Mouse (Mus musculus): ENCODE results near the gene Dlgap1. TPM values are rescaled to one million over a fixed set of nuclear protein-coding genes. Genes with fewer than 3 reads are reported as not detected.
"Not testable (repeated sequence)": the region's sequence is repeated elsewhere in the genome, so short reads cannot be mapped to it uniquely, and the experiment has no call there.

The Dlgap1 gene
- polyA plus RNA-seq, 1 experiment from 2014 or later, result 0.08 TPM

- 0 out of 2 replicates have a peak, but pooled peaks cover 11% of the 10 kb centered on the region for H3K4me1 ChIP-seq
- peak overlapping the region; percentile 40 for H3K4me3 ChIP-seq
- 8% methylated on average over 10 of the region's 10 CpGs for WGBS (ENCODE audit: insufficient replicate concordance)
- no peak overlapping the region for H3K9ac ChIP-seq
- no peak overlapping the region for H3K27ac ChIP-seq
- no peak for ATAC-seq
- peaks cover 41% of the 10 kb centered on the region for H3K27me3 ChIP-seq (replicated peaks)
- H3K36me3 ChIP-seq, result no peaks in the 10 kb centered on the region
- H3K9me3 ChIP-seq (replicated peaks), result no peaks in the 10 kb centered on the region
- peak overlapping the region; percentile 62 for H3K4me2 ChIP-seq
Observed at GRCm38 (mm10) chr17:70835071-70835790, 866.4 kb downstream of the Dlgap1 start.

GRCm38 (mm10) chr17:70836820-70837219 lies 867.9 kb downstream of the Dlgap1 start:
- H3K9me3 ChIP-seq (replicated peaks), result no peaks in the 10 kb centered on the region
- ATAC-seq, result no peak
- H3K4me1 ChIP-seq, result 0 out of 2 replicates have a peak, but pooled peaks cover 11% of the 10 kb centered on the region
- no peak overlapping the region for H3K4me3 ChIP-seq
- peaks cover 41% of the 10 kb centered on the region for H3K27me3 ChIP-seq (replicated peaks)
- WGBS (ENCODE audit: insufficient replicate concordance), result 68% methylated on average over 7 of the region's 7 CpGs
- no peak overlapping the region for H3K27ac ChIP-seq
- H3K9ac ChIP-seq, result no peak overlapping the region
- H3K4me2 ChIP-seq, result no peak overlapping the region
- peaks cover 4% of the 10 kb centered on the region; the same call in 1 of the 2 replicates for H3K36me3 ChIP-seq

- WGBS (ENCODE audit: insufficient replicate concordance), result 87% methylated on average over 5 of the region's 6 CpGs
- H3K27ac ChIP-seq; H3K4me3 ChIP-seq; H3K9ac ChIP-seq; H3K4me2 ChIP-seq; H3K36me3 ChIP-seq; H3K9me3 ChIP-seq (replicated peaks); ATAC-seq: not testable (repeated sequence)
- 0 out of 2 replicates have a peak, but pooled peaks cover 11% of the 10 kb centered on the region for H3K4me1 ChIP-seq
- peaks cover 37% of the 10 kb centered on the region for H3K27me3 ChIP-seq (replicated peaks)
Observed at GRCm38 (mm10) chr17:70837474-70837873, 868.6 kb downstream of the Dlgap1 start.

DNA sequence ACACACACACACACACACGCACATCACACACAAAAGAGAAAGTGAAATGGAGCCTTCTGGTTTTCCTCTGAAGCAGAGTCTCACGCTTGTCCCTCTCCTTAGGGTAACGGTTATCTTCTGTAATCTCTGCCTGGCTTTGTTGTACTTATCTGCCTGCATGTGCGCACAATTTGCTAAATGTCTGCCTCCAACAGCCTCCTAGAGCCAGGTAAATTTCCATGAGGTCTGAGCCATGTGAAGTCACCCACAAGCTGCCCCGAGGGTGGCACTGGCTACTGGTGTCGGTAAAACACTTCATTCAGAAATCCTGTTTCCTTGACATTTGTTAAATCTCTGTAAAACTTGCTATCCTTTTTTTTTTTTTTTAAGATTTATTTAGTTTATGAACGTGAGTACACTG lies 869.2 kb downstream of the Dlgap1 start:
- WGBS (ENCODE audit: insufficient replicate concordance), result 68% methylated on average over 7 of the region's 7 CpGs
- H3K9ac ChIP-seq, result no peak overlapping the region
- no peak overlapping the region for H3K4me2 ChIP-seq
- ATAC-seq, result no peak
- no peaks in the 10 kb centered on the region for H3K9me3 ChIP-seq (replicated peaks)
- peaks cover 7% of the 10 kb centered on the region for H3K36me3 ChIP-seq
- peaks cover 33% of the 10 kb centered on the region for H3K27me3 ChIP-seq (replicated peaks)
- H3K4me3 ChIP-seq, result no peak overlapping the region
- 0 out of 2 replicates have a peak, but pooled peaks cover 11% of the 10 kb centered on the region for H3K4me1 ChIP-seq
- no peak overlapping the region for H3K27ac ChIP-seq

DNA sequence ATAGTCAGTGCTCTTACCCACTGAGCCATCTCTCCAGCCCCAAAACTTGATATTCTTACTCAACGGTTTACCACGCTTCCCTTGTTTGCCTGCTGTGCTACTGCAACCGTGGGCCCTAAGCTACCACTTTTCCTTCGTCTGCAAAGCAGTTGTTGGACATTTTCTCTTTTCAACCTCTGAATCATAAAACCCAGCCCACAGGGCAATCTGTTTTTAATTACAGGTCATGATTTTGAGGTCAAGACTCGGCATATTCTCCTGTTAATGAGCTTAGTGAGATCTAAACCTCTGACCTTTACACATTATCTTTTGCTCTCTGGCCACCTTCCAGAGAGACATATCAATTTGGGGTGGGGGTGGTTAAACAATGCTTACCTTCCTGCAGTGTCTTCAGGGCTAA lies 869.7 kb downstream of the Dlgap1 start:
- H3K9me3 ChIP-seq (replicated peaks), result no peaks in the 10 kb centered on the region
- H3K4me2 ChIP-seq, result no peak overlapping the region
- 0 out of 2 replicates have a peak, but pooled peaks cover 11% of the 10 kb centered on the region for H3K4me1 ChIP-seq
- H3K9ac ChIP-seq, result no peak overlapping the region
- no peak overlapping the region for H3K4me3 ChIP-seq
- H3K27me3 ChIP-seq (replicated peaks), result peaks cover 28% of the 10 kb centered on the region
- H3K36me3 ChIP-seq, result peaks cover 11% of the 10 kb centered on the region
- no peak overlapping the region for H3K27ac ChIP-seq
- ATAC-seq, result no peak
- WGBS (ENCODE audit: insufficient replicate concordance), result 77% methylated on average over 5 of the region's 5 CpGs

- H3K4me2 ChIP-seq, result no peak overlapping the region
- no peak overlapping the region for H3K4me3 ChIP-seq
- no peak overlapping the region for H3K27ac ChIP-seq
- H3K36me3 ChIP-seq, result peaks cover 26% of the 10 kb centered on the region
- WGBS (ENCODE audit: insufficient replicate concordance), result 68% methylated on average over 4 of the region's 4 CpGs
- H3K4me1 ChIP-seq, result peaks cover 12% of the 10 kb centered on the region
- no peak overlapping the region for H3K9ac ChIP-seq
- ATAC-seq, result no peak
- H3K9me3 ChIP-seq (replicated peaks), result no peaks in the 10 kb centered on the region
- no peaks in the 10 kb centered on the region for H3K27me3 ChIP-seq (replicated peaks)
Observed at GRCm38 (mm10) chr17:70843252-70843651, 874.4 kb downstream of the Dlgap1 start.

GRCm38 (mm10) chr17:70844971-70845370 lies 876.1 kb downstream of the Dlgap1 start:
- H3K36me3 ChIP-seq, result peaks cover 26% of the 10 kb centered on the region
- H3K27me3 ChIP-seq (replicated peaks), result peaks cover 15% of the 10 kb centered on the region
- H3K9ac ChIP-seq, result no peak overlapping the region
- WGBS (ENCODE audit: insufficient replicate concordance), result 80% methylated on average over 10 of the region's 10 CpGs
- H3K9me3 ChIP-seq (replicated peaks), result no peaks in the 10 kb centered on the region
- no peak overlapping the region for H3K4me2 ChIP-seq
- H3K4me1 ChIP-seq, result peaks cover 20% of the 10 kb centered on the region
- H3K27ac ChIP-seq, result no peak overlapping the region
- no peak overlapping the region for H3K4me3 ChIP-seq
- ATAC-seq, result no peak

DNA sequence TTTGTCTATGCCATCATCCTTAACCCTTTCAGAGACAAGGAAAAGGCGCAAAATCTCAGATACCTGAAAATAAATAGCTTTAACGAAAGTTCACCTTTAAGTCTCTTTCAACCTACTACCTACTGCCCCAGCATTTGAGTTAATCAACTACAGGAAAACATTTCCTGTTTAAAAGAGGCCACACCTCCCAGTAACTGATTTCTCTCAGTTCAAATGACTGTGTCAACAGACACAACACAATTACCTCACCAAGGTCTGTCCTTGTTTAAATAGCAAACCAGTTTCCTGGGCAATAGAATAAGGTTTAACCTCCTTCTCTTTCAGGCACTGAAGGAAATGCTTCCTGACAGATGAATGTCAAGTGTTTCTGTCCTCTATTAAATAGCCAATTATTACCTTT lies 876.7 kb downstream of the Dlgap1 start:
- peaks cover 21% of the 10 kb centered on the region for H3K27me3 ChIP-seq (replicated peaks)
- 63% methylated on average over 2 of the region's 2 CpGs for WGBS (ENCODE audit: insufficient replicate concordance)

DNA sequence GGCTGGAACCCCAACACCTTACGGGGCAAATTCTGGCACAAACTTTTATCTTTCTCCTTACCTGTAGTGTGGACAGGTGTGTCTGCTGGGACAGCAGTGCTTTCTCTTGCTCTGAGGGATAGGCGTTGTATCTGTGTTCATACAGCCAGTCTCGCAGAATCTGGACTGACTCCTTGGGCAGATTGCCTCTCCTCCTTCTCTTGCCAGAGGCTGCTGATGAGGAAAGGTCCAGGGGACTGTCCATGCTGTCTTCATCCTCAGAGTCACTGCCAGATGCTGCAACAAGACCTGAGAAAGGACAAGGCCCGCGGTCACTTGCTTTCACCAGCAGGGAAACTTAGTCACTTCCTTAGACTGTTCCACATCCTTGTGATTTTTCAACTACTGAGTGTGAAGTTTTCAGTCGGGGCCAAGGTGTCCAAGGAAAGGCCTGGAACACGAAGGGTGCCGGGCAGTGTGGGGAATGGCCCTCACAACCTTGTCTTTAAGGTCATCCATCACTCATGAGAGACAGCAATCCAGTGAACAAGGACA lies 877.3 kb downstream of the Dlgap1 start:
- Histone ChIP-seq H3K36me3 (peaks cover 26% of the 10 kb centered on the region), H3K9me3 (replicated peaks) (no peaks in the 10 kb centered on the region), H3K27me3 (replicated peaks) (peaks cover 27% of the 10 kb centered on the region), H3K4me2 (no peak overlapping the region), H3K4me1 (peaks cover 26% of the 10 kb centered on the region), H3K9ac (no peak overlapping the region), H3K27ac (peak overlapping the region; percentile 32; the same call in 1 of the 2 replicates), H3K4me3 (no peak overlapping the region)
- ATAC-seq, result no peak
- whole genome bisulfite sequencing (ENCODE audit: insufficient replicate concordance), result 64% methylated on average over 8 of the region's 8 CpGs

More for the DNA sequence above, 876.7 kb downstream of the Dlgap1 start:
- Histone ChIP-seq H3K4me1 (peaks cover 23% of the 10 kb centered on the region), H3K9me3 (replicated peaks) (no peaks in the 10 kb centered on the region), H3K4me2 (no peak overlapping the region), H3K36me3 (peaks cover 26% of the 10 kb centered on the region), H3K4me3 (no peak overlapping the region), H3K9ac (no peak overlapping the region), H3K27ac (no peak overlapping the region)
- ATAC-seq, result no peak

GRCm38 (mm10) chr17:70847086-70847485 lies 878.2 kb downstream of the Dlgap1 start:
- Histone ChIP-seq H3K9ac (peak overlapping the region; percentile 31), H3K4me1 (peaks cover 33% of the 10 kb centered on the region), H3K4me2 (peak overlapping the region; percentile 40), H3K4me3 (no peak overlapping the region; the same call in 1 of the 2 replicates), H3K27ac (0 out of 2 replicates have a peak overlapping the region, but pooled peaks have one; percentile 10), H3K9me3 (replicated peaks) (no peaks in the 10 kb centered on the region), H3K27me3 (replicated peaks) (peaks cover 36% of the 10 kb centered on the region), H3K36me3 (peaks cover 19% of the 10 kb centered on the region)
- ATAC-seq, result no peak
- 5% methylated on average over 4 of the region's 4 CpGs for WGBS (ENCODE audit: insufficient replicate concordance)

GRCm38 (mm10) chr17:70847751-70848510 lies 879.1 kb downstream of the Dlgap1 start:
- Histone ChIP-seq H3K27me3 (replicated peaks) (peaks cover 44% of the 10 kb centered on the region), H3K4me3 (peak overlapping the region; percentile 68), H3K27ac (peak overlapping the region; percentile 80), H3K9ac (peak overlapping the region; percentile 73), H3K4me1 (peaks cover 39% of the 10 kb centered on the region), H3K9me3 (replicated peaks) (no peaks in the 10 kb centered on the region), H3K4me2 (peak overlapping the region; percentile 92), H3K36me3 (peaks cover 19% of the 10 kb centered on the region)
- 4% methylated on average over 17 of the region's 17 CpGs for WGBS (ENCODE audit: insufficient replicate concordance)
- no peak for ATAC-seq
